Mouse (Mus musculus): Measurements from ENCODE around the gene Hmga1. TPM values are rescaled to one million over a fixed set of nuclear protein-coding genes. Genes with fewer than 3 reads are reported as not detected.

Hmga1 gene
- polyA plus RNA-seq, 1 experiment, result 66.0 TPM

- no peak for DNase-seq (ENCODE audit: extremely low spot score in 1 of 2, low spot score in 1 of 2)
Observed at GRCm38 (mm10) chr17:27557927-27558661, 1.8 kb downstream of the Hmga1 start.

DNA sequence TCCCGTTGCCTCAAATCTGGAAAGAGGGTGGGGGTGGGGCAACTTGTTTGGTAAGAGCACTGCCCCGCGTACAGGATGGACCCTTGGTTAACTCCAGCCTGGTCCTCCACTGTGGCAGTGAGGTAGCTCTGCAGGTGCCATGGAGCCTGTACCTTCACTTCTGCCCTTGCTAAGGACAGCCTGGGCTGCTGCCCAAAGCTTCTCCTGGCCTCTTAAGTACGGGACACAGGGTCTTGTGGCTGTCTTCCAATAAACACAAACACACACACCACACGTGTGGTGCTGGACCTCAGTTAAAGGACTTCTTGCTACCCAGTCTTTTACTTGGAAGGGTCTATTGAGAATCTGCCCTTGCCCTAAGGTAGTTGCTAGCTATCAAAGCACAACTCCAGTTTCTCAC, 2.5 kb downstream of the Hmga1 start:
- DNase-seq (ENCODE audit: extremely low spot score in 1 of 2, low spot score in 1 of 2), result no peak

GRCm38 (mm10) chr17:27559596-27559995, 3.3 kb downstream of the Hmga1 start:
- DNase-seq (ENCODE audit: extremely low spot score in 1 of 2, low spot score in 1 of 2), result no peak

GRCm38 (mm10) chr17:27560926-27561480, 4.7 kb downstream of the Hmga1 start:
- no peak for DNase-seq (ENCODE audit: extremely low spot score in 1 of 2, low spot score in 1 of 2)

GRCm38 (mm10) chr17:27561809-27562526, 5.7 kb downstream of the Hmga1 start:
- DNase-seq (ENCODE audit: extremely low spot score in 1 of 2, low spot score in 1 of 2), result peak in 1 of 2 experiments; percentile 81

DNA sequence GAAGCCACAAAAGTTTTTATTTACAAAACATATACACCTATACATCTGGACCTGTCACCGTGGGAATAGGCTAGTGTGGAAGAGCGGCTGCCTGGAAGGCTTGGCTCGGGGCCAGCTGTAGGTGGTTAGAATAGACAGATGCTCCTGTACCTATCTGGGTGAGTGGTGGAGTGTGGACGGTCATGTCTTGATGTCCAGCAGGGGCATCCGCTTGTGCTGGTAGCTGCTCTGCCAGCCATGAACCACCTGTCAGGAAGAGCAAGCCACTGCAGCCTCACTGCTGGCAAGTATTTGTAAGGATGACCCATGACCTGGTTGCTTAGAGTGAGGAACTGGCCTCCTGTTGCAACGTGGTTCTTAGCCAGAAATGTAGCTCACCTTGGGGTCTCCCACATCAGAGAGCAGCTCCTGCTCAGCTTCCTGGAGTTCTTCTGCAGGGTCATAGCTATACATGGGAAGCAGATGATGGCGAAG, 7.5 kb downstream of the Hmga1 start:
- DNase-seq (ENCODE audit: extremely low spot score in 1 of 2, low spot score in 1 of 2), result no peak

DNA sequence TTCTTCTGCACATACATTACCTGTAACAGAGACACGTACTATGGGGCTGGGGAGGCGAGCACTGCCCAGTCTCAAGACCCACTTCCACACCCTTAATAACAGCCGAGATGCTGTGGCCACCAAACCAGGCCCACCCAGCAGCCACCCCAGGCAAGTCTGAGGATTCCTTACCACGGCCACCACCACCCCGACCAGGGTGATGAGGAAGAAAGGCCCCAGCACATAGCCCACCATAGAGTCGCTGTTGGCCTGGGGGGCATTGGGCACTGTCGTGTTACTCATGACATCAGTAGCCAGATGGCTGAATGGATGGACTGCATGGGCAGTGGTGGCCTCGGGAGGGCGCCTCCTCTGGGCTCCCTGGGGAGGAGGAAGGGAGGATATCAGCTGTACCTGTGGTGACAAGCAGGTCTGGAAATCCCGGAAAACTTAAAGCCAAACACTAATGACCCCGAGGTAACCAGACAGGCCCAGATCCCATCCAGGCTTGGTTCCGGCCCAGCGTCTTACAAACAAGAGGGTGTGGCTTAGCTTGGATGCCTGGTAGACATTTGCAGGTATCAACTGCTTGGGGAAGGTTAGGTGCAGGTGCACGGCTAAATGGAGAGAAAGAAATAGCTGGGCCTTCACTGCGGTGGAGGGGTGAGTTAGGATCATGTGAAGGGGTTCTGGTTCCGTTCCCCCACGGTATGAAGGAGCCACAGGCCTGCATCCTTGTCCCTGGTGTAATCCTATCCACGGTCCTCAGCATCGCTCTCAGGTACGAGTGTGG, 8.3 kb downstream of the Hmga1 start:
- no peak for DNase-seq (ENCODE audit: extremely low spot score in 1 of 2, low spot score in 1 of 2)

- DNase-seq (ENCODE audit: extremely low spot score in 1 of 2, low spot score in 1 of 2), result peak; percentile 84 to 97
Observed at GRCm38 (mm10) chr17:27565163-27565941, 9.1 kb downstream of the Hmga1 start, which contains the start of gene AI413582. TSS of gene AI413582 (minus strand) at chr17:27565756.

DNA sequence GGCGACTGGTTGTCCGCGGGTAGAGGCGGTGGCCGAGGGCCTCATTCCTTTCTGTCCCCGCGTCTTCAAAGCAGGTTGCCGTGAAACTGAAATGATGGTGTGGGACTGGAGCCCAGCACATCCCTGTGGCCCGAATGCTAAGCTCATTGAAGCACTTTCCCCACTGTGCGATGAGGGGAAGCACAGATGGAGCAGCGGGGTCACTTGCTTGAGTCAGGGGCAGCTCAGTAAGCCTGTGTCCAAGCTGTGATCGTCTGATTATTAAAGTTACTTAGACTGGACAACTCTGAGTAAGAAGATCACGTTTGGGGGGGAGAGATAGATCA, 9.6 kb downstream of the Hmga1 start:
- no peak for DNase-seq (ENCODE audit: extremely low spot score in 1 of 2, low spot score in 1 of 2)

DNA sequence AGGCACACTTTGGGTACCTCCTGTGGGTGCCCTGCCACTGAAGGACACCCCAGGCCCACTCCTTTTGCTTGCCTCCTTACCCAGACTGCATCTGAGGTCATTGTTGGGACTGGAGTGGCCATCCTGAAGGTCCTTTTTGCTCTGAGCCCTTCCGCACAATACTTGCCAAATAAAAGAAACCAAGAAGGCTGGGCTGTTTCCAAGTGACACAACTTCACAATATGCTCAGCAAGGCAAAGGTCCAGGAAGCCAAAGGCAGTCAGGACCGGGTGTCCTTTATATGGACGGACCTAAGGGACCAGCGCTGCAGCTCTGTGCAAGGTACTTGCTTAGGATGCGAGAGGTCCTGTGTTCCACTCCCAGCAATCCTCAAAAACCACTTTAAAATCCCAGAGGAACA, 11.9 kb downstream of the Hmga1 start:
- no peak for DNase-seq (ENCODE audit: extremely low spot score in 1 of 2, low spot score in 1 of 2)

DNA sequence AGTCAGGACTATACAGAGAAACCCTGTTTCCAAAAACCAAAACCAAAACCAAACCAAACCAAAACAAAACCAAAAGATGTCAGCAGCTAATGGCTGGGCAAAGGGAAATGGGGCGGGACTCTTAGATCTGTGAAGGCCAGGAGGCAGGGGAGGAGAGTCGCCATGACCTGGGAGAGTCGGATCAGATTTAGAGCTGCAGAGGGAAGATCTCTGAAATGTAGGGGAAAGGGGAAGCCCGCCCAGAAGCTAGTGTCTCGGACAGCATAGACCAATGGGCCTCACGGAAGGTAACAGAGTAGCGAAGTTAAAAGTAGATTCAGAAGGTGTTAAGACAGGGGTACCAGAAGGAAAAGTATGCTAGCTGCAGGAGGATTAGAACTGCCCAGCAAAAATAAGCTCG, 15.0 kb downstream of the Hmga1 start:
- DNase-seq (ENCODE audit: extremely low spot score in 1 of 2, low spot score in 1 of 2), result no peak

DNA sequence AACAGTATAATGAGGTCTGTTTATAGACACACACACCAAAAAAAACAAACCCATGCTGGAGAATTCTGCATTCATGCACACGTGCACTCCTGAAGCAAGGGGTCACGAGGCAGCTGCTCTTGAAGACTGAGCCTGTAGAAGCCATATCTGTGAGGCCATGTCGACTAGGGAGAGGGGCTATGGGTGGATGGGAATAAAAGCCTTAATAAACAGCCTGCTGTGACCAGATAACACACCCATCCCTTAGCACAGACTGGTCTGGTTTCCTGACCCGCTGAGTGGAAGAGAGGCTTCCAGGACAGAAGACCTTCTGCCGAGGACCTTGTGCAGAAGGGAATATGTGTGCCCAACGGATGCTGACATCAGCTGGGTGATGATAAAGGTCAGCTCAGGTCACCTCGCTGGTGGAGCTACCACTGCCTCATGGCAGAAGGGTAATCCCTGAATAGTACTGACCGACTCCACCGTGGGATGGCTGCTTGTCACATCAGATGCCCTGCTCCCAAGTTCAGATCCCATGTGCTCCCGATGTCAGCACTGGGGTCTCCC, 17.5 kb downstream of the Hmga1 start:
- DNase-seq (ENCODE audit: extremely low spot score in 1 of 2, low spot score in 1 of 2), result no peak

- DNase-seq (ENCODE audit: extremely low spot score in 1 of 2, low spot score in 1 of 2), result peak in 1 of 2 experiments; percentile 74
Observed at GRCm38 (mm10) chr17:27574470-27575115, 18.3 kb downstream of the Hmga1 start.

DNA sequence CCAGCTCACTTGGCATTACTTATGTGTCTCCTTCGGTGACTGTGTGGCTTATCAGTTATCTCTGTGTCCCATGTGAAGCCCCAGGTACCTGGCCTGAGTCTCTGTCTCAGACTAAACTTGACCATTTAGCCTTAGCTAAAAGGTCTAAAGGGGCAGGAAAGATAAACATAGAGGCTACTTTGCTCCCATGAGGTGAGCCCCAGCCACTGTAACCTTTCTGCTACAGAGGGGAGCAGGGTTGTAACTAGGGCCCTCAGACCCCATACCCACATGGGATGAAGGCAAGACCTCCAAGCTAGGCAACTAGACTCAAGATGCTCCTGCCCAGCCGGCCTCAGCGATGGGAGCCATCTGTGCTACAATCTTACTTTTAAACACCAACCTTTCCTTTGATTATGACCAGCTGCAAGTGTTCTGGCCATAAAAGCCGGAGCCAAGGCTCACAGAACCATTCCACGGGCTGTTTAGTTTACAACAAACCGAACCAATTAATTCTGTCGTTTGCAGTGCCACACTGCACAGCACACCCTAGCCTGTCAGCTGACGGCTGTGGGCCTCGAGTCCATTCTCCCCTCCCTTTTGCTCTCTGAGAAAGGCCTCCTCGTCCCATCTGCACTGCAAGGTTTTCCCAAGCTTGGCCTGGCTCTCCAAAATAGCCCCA, 18.9 kb downstream of the Hmga1 start:
- DNase-seq (ENCODE audit: extremely low spot score in 1 of 2, low spot score in 1 of 2), result no peak

- DNase-seq (ENCODE audit: extremely low spot score in 1 of 2, low spot score in 1 of 2), result no peak
Observed at GRCm38 (mm10) chr17:27576056-27576455, 19.8 kb downstream of the Hmga1 start.

- no peak for DNase-seq (ENCODE audit: extremely low spot score in 1 of 2, low spot score in 1 of 2)
Observed at GRCm38 (mm10) chr17:27577468-27577867, 21.2 kb downstream of the Hmga1 start.

- DNase-seq (ENCODE audit: extremely low spot score in 1 of 2, low spot score in 1 of 2), result no peak
Observed at GRCm38 (mm10) chr17:27578487-27578886, 22.2 kb downstream of the Hmga1 start.

DNA sequence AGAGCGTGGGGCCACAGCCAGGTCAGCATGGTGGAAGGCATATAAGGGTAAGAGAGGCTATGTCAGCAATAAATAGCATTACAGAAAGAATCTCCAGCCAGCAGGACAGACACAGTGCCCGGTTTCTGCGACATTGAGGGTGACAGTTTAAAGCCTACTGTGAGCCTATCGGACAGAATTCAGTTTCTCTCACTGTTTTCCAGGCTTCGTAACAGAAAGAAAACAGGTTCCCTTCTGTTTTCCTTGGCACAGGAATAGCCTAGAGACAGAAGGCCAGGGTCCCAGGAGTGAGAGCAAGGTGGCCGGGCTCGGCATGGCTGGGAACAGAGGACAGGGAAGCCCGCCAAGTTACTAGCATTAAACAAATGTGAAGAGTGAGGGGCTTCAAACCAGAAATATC, 23.5 kb downstream of the Hmga1 start:
- DNase-seq (ENCODE audit: extremely low spot score in 1 of 2, low spot score in 1 of 2), result no peak
